Mouse (Mus musculus) thymus, adult 2 months (tissue): ENCODE results near the gene Hsd11b1.
"Not testable (repeated sequence)": the region's sequence is repeated elsewhere in the genome, so short reads cannot be mapped to it uniquely, and the experiment has no call there.

Source experiments
- CTCF ChIP-seq: fragments of 200-500 bp; IDR thresholded peaks from 2 replicates; pipeline ENCODE4 v1.5.1; 2012; ENCODE audit warnings: mild to moderate bottlenecking, control low read depth, low read length, moderate library complexity, borderline replicate concordance; ENCODE audit not compliant: control insufficient read depth, poor library complexity, insufficient read depth; ENCODE audit errors: extremely low read depth
- POLR2A ChIP-seq: fragments of 200-500 bp; IDR thresholded peaks from 2 replicates; pipeline ENCODE4 v1.6.1; 2012; ENCODE audit warnings: mild to moderate bottlenecking, low read length, control low read depth, moderate library complexity; ENCODE audit not compliant: control insufficient read depth, poor library complexity, insufficient read depth; ENCODE audit errors: extremely low read depth

DNA sequence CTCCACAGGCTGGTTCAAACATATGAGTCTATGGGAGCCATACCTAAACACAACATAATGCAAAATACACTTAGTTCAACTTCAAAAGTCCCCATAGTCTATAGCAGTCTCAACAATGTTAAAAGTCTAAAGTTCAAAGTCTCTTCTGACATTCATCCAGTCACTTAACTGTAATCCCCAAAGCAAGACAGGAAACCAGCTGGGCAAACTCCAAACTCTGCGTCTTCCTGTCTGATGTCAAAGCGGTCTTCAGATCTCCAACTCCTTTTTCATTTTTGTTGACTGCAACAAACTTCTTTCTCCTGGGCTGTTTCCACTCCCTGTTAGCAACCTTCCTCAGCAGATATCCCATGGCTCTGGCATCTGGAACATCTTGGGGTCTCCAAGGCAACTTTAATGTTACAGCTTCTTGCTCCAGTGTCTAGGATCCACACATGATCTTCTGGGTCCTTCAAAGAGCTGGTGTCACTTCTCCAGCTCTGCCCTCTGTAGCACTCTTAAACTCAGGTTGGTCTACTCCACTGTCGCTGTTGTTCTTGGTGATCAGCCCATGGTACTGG lies 22.0 kb upstream of the Hsd11b1 start:
- not testable (repeated sequence) for TF ChIP-seq CTCF, POLR2A
